Mouse (Mus musculus): ENCODE results near the gene Card14. TPM values are rescaled to one million over a fixed set of nuclear protein-coding genes. Genes with fewer than 3 reads are reported as not detected.
A peak's percentile ranks its signal among the peaks of the same experiment; 100 is the strongest.

Gene Card14
- polyA plus RNA-seq, 1 experiment from 2014 or later, result 0.37 TPM

GRCm38 (mm10) chr11:119390271-119391231, 83.0 kb downstream of the Card14 start:
- Histone ChIP-seq H3K9ac (peak overlapping the region; percentile 91), H3K4me2 (peak overlapping the region; percentile 90), H3K4me3 (peak overlapping the region; percentile 69), H3K4me1 (peaks cover 59% of the 10 kb centered on the region), H3K27ac (replicated peaks) (peak overlapping the region; percentile 97), H3K9me3 (no peaks in the 10 kb centered on the region), H3K27me3 (replicated peaks) (peaks cover 15% of the 10 kb centered on the region), H3K36me3 (no peaks in the 10 kb centered on the region)
- ATAC-seq (ENCODE audit: extremely low read depth, insufficient number of reproducible peaks, low FRiP score, low TSS enrichment), result no peak; the same call in 1 of the 2 replicates
- WGBS, result 2% methylated on average over 53 of the region's 53 CpGs

DNA sequence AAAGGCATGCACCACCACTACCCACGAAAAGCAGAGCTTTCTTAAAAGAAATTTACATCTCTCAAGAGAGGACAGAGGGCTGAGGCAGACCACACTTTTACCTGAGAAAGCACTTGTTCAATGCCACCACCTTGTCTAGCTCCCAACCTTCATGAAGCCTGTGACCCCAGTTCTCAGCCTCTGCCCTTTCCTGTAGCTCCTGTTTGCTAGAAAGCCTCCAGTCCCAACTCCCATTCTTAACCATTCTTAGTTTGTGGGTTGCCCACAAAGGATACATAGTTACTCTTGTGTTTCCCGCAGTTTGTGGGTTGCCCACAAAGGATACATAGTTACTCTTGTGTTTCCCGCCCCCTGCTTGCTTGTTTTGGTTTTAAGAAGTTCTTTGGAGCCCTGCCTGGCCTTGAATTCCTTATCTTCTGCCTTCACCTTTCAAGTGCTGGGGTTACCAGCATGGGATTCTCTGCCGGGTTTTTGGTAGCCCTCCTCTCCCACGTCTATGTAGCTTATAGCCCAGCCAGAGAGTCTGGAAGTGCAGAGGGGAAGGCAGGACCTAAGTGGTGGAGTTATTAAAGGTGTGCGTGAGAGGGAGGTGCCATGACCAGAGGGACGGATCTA, 83.9 kb downstream of the Card14 start:
- Histone ChIP-seq H3K4me3 (peak overlapping the region; percentile 77), H3K9me3 (no peaks in the 10 kb centered on the region), H3K27ac (replicated peaks) (peak overlapping the region; percentile 97), H3K4me2 (peak overlapping the region; percentile 90), H3K4me1 (peaks cover 61% of the 10 kb centered on the region), H3K9ac (peak overlapping the region; percentile 91), H3K27me3 (replicated peaks) (peaks cover 20% of the 10 kb centered on the region), H3K36me3 (peaks cover 6% of the 10 kb centered on the region)
- no peak for ATAC-seq (ENCODE audit: extremely low read depth, insufficient number of reproducible peaks, low FRiP score, low TSS enrichment)
- 28% methylated on average over 7 of the region's 7 CpGs for WGBS

- Histone ChIP-seq H3K36me3 (peaks cover 11% of the 10 kb centered on the region), H3K4me2 (peak overlapping the region; percentile 90), H3K9me3 (no peaks in the 10 kb centered on the region), H3K4me3 (peak overlapping the region; percentile 77), H3K27ac (replicated peaks) (peak overlapping the region; percentile 97), H3K9ac (peak overlapping the region; percentile 86), H3K27me3 (replicated peaks) (peaks cover 20% of the 10 kb centered on the region), H3K4me1 (peaks cover 55% of the 10 kb centered on the region)
- ATAC-seq (ENCODE audit: extremely low read depth, insufficient number of reproducible peaks, low FRiP score, low TSS enrichment), result 0 out of 2 replicates have a peak, but pooled peaks have one; percentile 24
- WGBS, result 7% methylated on average over 12 of the region's 12 CpGs
Measured at GRCm38 (mm10) chr11:119392001-119392614, 84.5 kb downstream of the Card14 start.

- Histone ChIP-seq H3K4me1 (peaks cover 46% of the 10 kb centered on the region), H3K9me3 (no peaks in the 10 kb centered on the region), H3K9ac (peak within 1 kb of the TSS; percentile 86), H3K4me2 (peak within 1 kb of the TSS; percentile 90), H3K36me3 (peaks cover 11% of the 10 kb centered on the region), H3K27ac (replicated peaks) (peak within 1 kb of the TSS; percentile 97), H3K4me3 (peak within 1 kb of the TSS; percentile 77), H3K27me3 (replicated peaks) (peaks cover 20% of the 10 kb centered on the region)
- WGBS, result 2% methylated on average over 19 of the region's 19 CpGs
- no peak for ATAC-seq (ENCODE audit: extremely low read depth, insufficient number of reproducible peaks, low FRiP score, low TSS enrichment)
Measured at GRCm38 (mm10) chr11:119392800-119393482, 85.4 kb downstream of the Card14 start, which contains the start of gene Rnf213. Rnf213 (plus strand) TSS chr11:119393100.

GRCm38 (mm10) chr11:119393483-119393804, 85.9 kb downstream of the Card14 start:
- peak overlapping the region; percentile 77 for H3K4me3 ChIP-seq
- H3K4me1 ChIP-seq, result peaks cover 42% of the 10 kb centered on the region
- peak overlapping the region; percentile 90 for H3K4me2 ChIP-seq
- H3K27me3 ChIP-seq (replicated peaks), result peaks cover 20% of the 10 kb centered on the region
- H3K9me3 ChIP-seq, result no peaks in the 10 kb centered on the region
- WGBS, result 23% methylated on average over 7 of the region's 7 CpGs
- no peak for ATAC-seq (ENCODE audit: extremely low read depth, insufficient number of reproducible peaks, low FRiP score, low TSS enrichment)
- H3K9ac ChIP-seq, result peak overlapping the region; percentile 86
- H3K27ac ChIP-seq (replicated peaks), result peak overlapping the region; percentile 97; the same call in 1 of the 2 replicates
- H3K36me3 ChIP-seq, result peaks cover 11% of the 10 kb centered on the region

DNA sequence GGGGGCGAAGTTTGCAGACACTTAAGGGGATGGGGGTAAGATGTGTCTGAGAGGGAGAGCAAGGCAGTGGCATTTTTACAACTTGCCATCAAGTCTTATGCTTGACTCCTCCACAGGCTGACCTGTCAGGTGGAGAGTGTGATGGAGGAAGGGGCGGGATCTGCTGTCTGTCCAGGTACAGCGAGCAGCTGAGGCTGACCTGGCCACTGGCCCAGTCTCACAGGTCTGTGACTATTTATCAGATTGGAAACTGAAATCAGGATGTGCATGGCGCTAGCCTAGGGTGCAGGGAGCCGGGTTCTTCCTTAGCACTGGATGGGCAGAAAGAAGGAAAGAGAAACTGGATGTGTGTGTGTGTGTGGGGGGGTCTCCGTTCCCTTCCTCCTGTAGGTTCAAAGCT, 86.6 kb downstream of the Card14 start:
- H3K9ac ChIP-seq, result peak overlapping the region; percentile 86
- ATAC-seq (ENCODE audit: extremely low read depth, insufficient number of reproducible peaks, low FRiP score, low TSS enrichment), result no peak

More for the DNA sequence above, 86.6 kb downstream of the Card14 start:
- no peaks in the 10 kb centered on the region for H3K9me3 ChIP-seq
- peaks cover 42% of the 10 kb centered on the region for H3K4me1 ChIP-seq
- H3K4me2 ChIP-seq, result peak overlapping the region; percentile 90
- H3K27ac ChIP-seq (replicated peaks), result no peak overlapping the region
- WGBS, result 52% methylated on average over 6 of the region's 6 CpGs
- H3K36me3 ChIP-seq, result peaks cover 11% of the 10 kb centered on the region
- peaks cover 20% of the 10 kb centered on the region for H3K27me3 ChIP-seq (replicated peaks)
- peak overlapping the region; percentile 77 for H3K4me3 ChIP-seq

MicroRNAs encoded within 50 kb of the gene (microRNA counts, 519-probe panel; counts per million panel counts)
- microRNA mmu-miR-1932, result 209 counts per million, percentile 61 among the panel's probes with 10 or more counts

Small RNA genes lying within 50 kb of the gene (microRNA-seq; reads per million reads assigned to microRNA genes)
- not detected for gene Mir1932

Other genes with a start within 250 kb of the Card14 start
- gene Cbx4, start 221.5 kb upstream of the Card14 start, polyA plus RNA-seq (2015; fragmentation: Nextera tagmentation; extraction: Ambion mirVana), result 8.0 and 9.5 TPM in 2 replicates
- 9.6 and 9.7 TPM in 2 replicates for gene Tbc1d16, start 79.3 kb upstream of the Card14 start, polyA plus RNA-seq (2015; fragmentation: Nextera tagmentation; extraction: Ambion mirVana)
- 1.5 and 3.1 TPM in 2 replicates for gene Ccdc40, start 79.2 kb upstream of the Card14 start, polyA plus RNA-seq (2015; fragmentation: Nextera tagmentation; extraction: Ambion mirVana)
- 103 and 104 TPM in 2 replicates for gene Gaa, start 39.9 kb upstream of the Card14 start, polyA plus RNA-seq (2015; fragmentation: Nextera tagmentation; extraction: Ambion mirVana)
- 281 and 304 TPM in 2 replicates for gene Eif4a3, start 7.7 kb upstream of the Card14 start, polyA plus RNA-seq (2015; fragmentation: Nextera tagmentation; extraction: Ambion mirVana)
- 5.7 and 6.9 TPM in 2 replicates for gene Sgsh, start 47.8 kb downstream of the Card14 start, polyA plus RNA-seq (2015; fragmentation: Nextera tagmentation; extraction: Ambion mirVana)
- 9.3 and 10.4 TPM in 2 replicates for gene Slc26a11, start 47.8 kb downstream of the Card14 start, polyA plus RNA-seq (2015; fragmentation: Nextera tagmentation; extraction: Ambion mirVana)
- gene Rnf213, start 85.3 kb downstream of the Card14 start, polyA plus RNA-seq (2015; fragmentation: Nextera tagmentation; extraction: Ambion mirVana), result 5.5 and 6.8 TPM in 2 replicates
- 10.8 and 11.7 TPM in 2 replicates for gene Endov, start 183.6 kb downstream of the Card14 start, polyA plus RNA-seq (2015; fragmentation: Nextera tagmentation; extraction: Ambion mirVana)
- gene Nptx1, start 240.0 kb downstream of the Card14 start, polyA plus RNA-seq (2015; fragmentation: Nextera tagmentation; extraction: Ambion mirVana), result 0.66 and 0.75 TPM in 2 replicates

Data from heart, embryonic 13.5 days (tissue).